Mouse (Mus musculus) frontal cortex, postnatal 10 days (tissue): Measurements from ENCODE around the gene Cpne5.
"Not testable (repeated sequence)": the region's sequence is repeated elsewhere in the genome, so short reads cannot be mapped to it uniquely, and the experiment has no call there.

Source experiments
- DNase-seq, 2 experiments: peaks; one replicate each; pipeline ENCODE4 v3.0.0; 2022; ENCODE audit warnings: low spot score in 2 of 2, mixed read lengths in 1 of 2

Cpne5 gene

GRCm38 (mm10) chr17:29257001-29257511, 19.1 kb upstream of the Cpne5 start:
- DNase-seq = no peak

GRCm38 (mm10) chr17:29256507-29256906, 18.5 kb upstream of the Cpne5 start:
- no peak for DNase-seq

DNA sequence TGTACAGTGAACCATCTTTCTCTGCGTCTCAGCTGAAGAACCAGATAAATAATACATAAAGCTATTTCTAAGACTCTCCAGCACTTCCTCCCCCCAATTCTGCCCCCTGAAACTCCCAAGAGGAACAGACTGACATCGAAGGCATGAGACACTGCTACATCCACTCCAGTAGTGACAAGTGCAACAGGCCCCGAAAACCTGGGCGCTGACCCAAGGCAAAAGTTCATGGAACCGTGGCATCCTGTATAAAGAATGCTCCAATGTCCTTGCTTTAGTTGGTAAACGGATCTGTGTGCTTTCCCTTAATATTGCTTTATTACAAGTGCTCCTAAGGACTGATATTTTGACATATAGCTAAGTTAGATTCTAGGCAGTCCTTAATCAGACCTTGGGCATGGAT, 16.8 kb upstream of the Cpne5 start:
- not testable (repeated sequence) for DNase-seq

DNA sequence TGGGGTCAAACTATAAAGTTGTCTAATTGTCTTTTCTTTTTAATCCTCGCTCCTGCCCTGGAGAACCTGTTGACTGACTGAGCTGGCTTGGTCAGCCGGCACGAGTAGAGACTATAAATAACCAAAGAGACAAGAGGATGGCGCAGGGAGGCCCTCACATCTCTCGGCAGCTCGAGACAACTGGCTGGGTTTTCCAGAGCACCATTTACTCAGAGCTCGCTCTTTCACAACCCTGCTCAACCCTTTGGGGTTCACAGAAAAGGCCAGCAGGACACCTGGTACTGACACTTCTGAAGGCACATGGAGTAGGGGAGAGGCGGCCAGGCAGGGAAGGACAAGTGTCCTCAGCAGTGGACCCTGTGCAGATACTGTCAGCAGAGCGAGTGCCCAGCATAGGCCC, 15.7 kb upstream of the Cpne5 start:
- DNase-seq = no peak

- DNase-seq = no peak
Measured at GRCm38 (mm10) chr17:29253236-29253635, 15.3 kb upstream of the Cpne5 start.

- DNase-seq = peak in 1 of 2 experiments; percentile 43
Measured at GRCm38 (mm10) chr17:29251608-29252390, 13.8 kb upstream of the Cpne5 start.

GRCm38 (mm10) chr17:29251006-29251405, 13.0 kb upstream of the Cpne5 start:
- not testable (repeated sequence) for DNase-seq

DNA sequence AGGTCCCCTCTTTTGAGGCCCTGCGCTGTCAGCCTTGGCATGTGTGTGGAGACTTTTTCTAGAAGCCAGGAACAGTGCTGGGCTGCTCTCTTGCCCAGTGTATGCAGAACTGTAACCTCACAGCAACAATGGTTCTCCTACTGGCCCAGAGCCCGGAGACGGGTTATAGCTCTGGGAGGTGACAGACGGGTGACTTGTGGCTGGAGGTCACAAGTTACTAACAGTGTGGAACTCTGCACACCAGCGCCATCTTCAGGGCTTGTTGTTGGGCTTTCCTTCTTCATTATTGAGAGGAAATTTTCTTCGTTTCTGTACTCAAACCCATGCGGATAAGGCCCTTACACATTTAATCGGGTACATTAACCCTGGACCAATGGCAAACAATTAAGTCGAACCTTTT, 11.5 kb upstream of the Cpne5 start:
- DNase-seq = no peak

- DNase-seq = no peak
Measured at GRCm38 (mm10) chr17:29247881-29248280, 9.9 kb upstream of the Cpne5 start.

DNA sequence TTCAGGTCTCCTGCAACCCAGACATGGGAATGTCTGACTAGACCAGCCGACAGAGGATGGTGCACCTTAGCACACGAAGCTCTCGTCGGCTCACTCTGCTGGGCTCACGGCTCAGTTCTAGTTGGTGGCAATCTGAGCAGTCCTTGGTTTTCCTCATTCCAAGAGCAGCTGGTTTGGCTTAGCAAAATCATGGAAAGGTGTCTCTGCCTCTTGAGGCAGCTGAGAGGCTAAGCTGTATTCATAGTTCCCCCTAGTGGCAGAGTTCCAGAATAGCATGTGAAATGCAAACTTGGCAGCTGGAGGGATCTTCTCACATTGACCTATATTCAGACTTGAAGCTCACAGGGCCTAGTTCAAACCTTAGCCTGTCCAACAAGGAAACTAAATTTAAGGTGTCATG, 8.6 kb upstream of the Cpne5 start:
- DNase-seq = no peak

- DNase-seq = peak; percentile 40 to 64
Measured at GRCm38 (mm10) chr17:29245725-29246124, 7.8 kb upstream of the Cpne5 start.

- DNase-seq = no peak
Measured at GRCm38 (mm10) chr17:29244912-29245311, 6.9 kb upstream of the Cpne5 start.

GRCm38 (mm10) chr17:29238421-29238945, 516 bp upstream of the Cpne5 start:
- DNase-seq = no peak

GRCm38 (mm10) chr17:29237267-29237771, 648 bp downstream of the Cpne5 start:
- no peak for DNase-seq

DNA sequence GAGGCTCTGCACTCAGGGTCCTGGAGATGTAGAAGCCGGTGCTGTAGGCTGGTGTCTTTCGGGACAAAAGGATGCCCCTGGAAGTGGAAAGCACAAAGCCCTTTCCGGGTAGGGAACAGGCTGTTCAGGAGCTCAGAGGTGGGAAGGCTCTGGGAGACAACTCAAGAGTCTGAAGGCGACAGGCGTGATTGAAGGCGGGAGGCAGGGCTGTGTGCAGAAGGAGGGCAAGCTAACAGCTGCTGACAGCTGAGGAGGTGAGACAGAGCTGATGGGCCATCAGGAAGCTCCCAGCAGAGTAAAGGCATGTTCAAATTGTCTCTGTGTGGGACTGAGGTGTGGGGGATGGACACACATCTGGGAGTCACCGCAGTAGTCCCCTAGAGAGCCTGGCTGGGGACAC, 1.9 kb downstream of the Cpne5 start:
- no peak for DNase-seq

DNA sequence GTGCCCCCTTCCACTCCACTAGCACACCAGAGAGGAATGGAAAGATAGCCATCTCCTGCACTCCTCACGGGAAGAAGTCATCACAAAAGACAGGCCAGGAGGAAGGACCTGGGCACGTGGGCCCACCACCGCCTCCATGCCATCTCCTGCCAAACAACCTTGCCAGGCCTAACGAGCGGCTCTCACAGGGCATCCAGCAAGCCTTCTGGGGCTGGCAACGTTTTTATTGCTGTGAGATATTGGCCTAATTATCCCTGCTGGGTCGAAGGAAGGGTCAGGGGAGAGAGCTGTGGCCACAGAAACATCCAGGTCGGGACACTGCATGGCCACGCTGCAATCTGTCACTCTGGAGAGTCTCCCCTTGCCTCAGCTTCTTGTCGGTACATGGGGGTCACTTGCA, 6.9 kb downstream of the Cpne5 start:
- DNase-seq = no peak

- no peak for DNase-seq
Measured at GRCm38 (mm10) chr17:29220631-29221030, 17.3 kb downstream of the Cpne5 start.

DNA sequence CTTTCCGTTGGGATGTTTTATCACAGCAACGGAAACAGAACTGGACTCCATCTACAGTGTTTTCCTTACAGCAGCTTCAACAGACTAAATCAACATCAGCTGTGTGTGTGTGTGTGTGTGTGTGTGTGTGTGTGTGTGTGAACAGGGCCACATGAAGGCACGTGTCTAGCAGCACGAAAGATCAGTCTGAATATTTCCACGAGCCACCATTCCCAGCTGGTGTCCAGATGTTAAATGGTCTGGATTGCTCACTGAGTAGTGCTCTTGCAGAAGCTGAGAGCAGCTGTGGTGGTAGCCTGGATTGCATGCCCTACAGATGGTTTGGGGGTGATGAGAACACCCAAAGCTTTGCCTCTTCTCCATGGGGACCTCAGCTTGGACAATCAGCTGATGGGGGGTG, 19.9 kb downstream of the Cpne5 start:
- DNase-seq = no peak

DNA sequence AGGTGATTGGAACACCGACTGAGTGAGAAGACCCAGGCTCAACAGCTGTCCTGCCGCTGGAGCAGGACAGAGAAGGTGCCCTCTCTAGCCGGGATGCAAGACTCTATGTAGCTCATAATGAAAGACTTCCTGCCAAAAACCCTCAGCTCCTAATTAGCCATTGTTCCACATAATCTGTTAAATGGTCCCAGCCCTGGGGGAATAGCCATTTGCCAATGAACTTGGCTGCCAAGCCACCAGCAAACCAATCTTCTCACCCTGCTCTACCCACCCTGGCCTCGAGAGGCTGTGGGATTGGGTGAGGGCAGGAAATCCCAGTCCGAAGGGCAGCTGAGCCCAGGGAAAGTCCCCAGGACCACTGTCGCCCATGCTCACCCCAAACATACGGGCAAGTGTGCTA, 21.9 kb downstream of the Cpne5 start:
- no peak for DNase-seq

DNA sequence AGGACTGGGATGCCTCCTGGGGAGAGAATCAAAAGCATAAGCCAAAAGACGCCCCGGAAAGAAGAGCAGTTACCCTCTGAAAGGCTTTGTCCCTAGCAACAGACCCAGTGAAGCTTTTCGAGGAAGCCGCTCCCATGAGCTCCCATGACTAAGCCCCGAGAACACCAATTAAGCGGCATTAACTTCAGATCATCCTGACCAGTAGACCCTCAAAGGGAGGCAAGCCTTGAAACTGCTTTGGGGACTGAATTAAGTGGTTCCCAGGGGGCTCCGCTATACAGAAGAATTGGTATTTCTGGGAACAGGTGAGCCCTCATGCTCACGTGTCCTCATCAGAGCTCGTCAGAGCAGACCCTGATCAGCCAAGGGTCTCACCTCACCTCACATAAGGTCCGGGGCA, 23.3 kb downstream of the Cpne5 start:
- no peak for DNase-seq

DNA sequence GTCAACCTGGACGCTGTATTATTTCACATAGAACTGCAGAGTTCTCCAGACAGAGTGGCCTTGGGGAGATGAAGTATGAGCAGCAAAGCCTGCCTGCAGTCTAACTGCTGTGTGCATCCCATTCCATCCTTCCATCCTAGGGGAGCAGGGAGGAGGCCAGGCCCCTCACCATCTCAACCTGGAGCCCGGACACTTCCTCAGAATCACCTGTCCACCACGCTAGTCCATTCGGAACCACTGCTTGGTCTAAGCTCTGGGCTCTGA, 23.8 kb downstream of the Cpne5 start:
- DNase-seq = no peak

GRCm38 (mm10) chr17:29213381-29214192, 24.4 kb downstream of the Cpne5 start:
- no peak for DNase-seq

GRCm38 (mm10) chr17:29211836-29212235, 26.1 kb downstream of the Cpne5 start:
- DNase-seq = no peak
